Mouse (Mus musculus) activated CD4-positive, CD25-positive, alpha-beta regulatory T cell (primary cell): ENCODE data around the gene Ppfia4. TPM values are rescaled to one million over a fixed set of nuclear protein-coding genes. Genes with fewer than 3 reads are reported as not detected.

Experiments used
- polyA plus RNA-seq, 2 experiments: library from polyadenylated mRNA; unstranded; fragments of 100-300 nt; shearing (Covaris generic); gene quantifications; one replicate each; pipeline ENCODE4 v1.2.1; 2017

Gene Ppfia4
- under 1 TPM in 1 of 2 experiments, not detected in 1; 0.32 TPM for polyA plus RNA-seq

GRCm38 (mm10) chr1:134332770-134333271 is at the start of gene Ppfia4:
TSS of gene Ppfia4 (minus strand) at chr1:134332928.

GRCm38 (mm10) chr1:134361857-134362212 is 29.1 kb upstream of the Ppfia4 start, which contains the start of gene Tmem183a:
TSS of gene Tmem183a (minus strand) at chr1:134361979.

GRCm38 (mm10) chr1:134289598-134290099 is 43.1 kb downstream of the Ppfia4 start, which contains the start of gene Myog:
TSS of gene Myog (plus strand) at chr1:134289989.

Other genes with a start within 250 kb of the Ppfia4 start
- under 1 TPM in 1 of 2 experiments, not detected in 1; 0.27 TPM for gene Chit1, start 221.7 kb downstream of the Ppfia4 start, polyA plus RNA-seq
- gene Chil1, start 150.8 kb downstream of the Ppfia4 start, polyA plus RNA-seq = under 1 TPM; 0.16 to 0.49 TPM
- gene Mybph, start 139.5 kb downstream of the Ppfia4 start, polyA plus RNA-seq = not detected
- under 1 TPM in 1 of 2 experiments, not detected in 1; 0.10 TPM for gene Adora1, start 97.5 kb downstream of the Ppfia4 start, polyA plus RNA-seq
- not detected for gene Myog, start 42.9 kb downstream of the Ppfia4 start, polyA plus RNA-seq
- 10 to 100 TPM; 59.5 to 62.0 TPM for gene Tmem183a, start 29.1 kb upstream of the Ppfia4 start, polyA plus RNA-seq
- not detected for gene 4933406M09Rik, start 53.0 kb upstream of the Ppfia4 start, polyA plus RNA-seq
- 10 to 100 TPM; 19.6 to 21.5 TPM for gene Cyb5r1, start 72.6 kb upstream of the Ppfia4 start, polyA plus RNA-seq
- gene Adipor1, start 82.5 kb upstream of the Ppfia4 start, polyA plus RNA-seq = 10 to 100 TPM; 74.3 to 93.2 TPM
- 10 to 100 TPM; 17.2 to 19.3 TPM for gene Klhl12, start 122.6 kb upstream of the Ppfia4 start, polyA plus RNA-seq
- 10 to 100 TPM; 42.6 to 45.4 TPM for gene Rabif, start 161.7 kb upstream of the Ppfia4 start, polyA plus RNA-seq
- not detected for gene Mgat4e, start 216.8 kb upstream of the Ppfia4 start, polyA plus RNA-seq
- gene Kdm5b, start 227.2 kb upstream of the Ppfia4 start, polyA plus RNA-seq = 10 to 100 TPM; 39.9 to 46.3 TPM